Mouse (Mus musculus): ENCODE results near the gene Socs3.

The Socs3 gene

GRCm38 (mm10) chr11:117972656-117973558, 3.1 kb upstream of the Socs3 start:
- no peak for DNase-seq (ENCODE audit: low spot score)

GRCm38 (mm10) chr11:117971646-117972242, 1.9 kb upstream of the Socs3 start:
- DNase-seq (ENCODE audit: low spot score): no peak

- no peak for DNase-seq (ENCODE audit: low spot score)
Observed at GRCm38 (mm10) chr11:117971100-117971499, 1.3 kb upstream of the Socs3 start.

- DNase-seq (ENCODE audit: low spot score): peak; percentile 94
Observed at GRCm38 (mm10) chr11:117969100-117969944, 525 bp downstream of the Socs3 start.

- DNase-seq (ENCODE audit: low spot score): no peak
Observed at GRCm38 (mm10) chr11:117968716-117969099, 1.1 kb downstream of the Socs3 start.

GRCm38 (mm10) chr11:117968016-117968671, 1.7 kb downstream of the Socs3 start:
- no peak for DNase-seq (ENCODE audit: low spot score)

GRCm38 (mm10) chr11:117967249-117968015, 2.4 kb downstream of the Socs3 start:
- no peak for DNase-seq (ENCODE audit: low spot score)

GRCm38 (mm10) chr11:117966506-117967100, 3.2 kb downstream of the Socs3 start:
- no peak for DNase-seq (ENCODE audit: low spot score)

GRCm38 (mm10) chr11:117965561-117965981, 4.3 kb downstream of the Socs3 start:
- no peak for DNase-seq (ENCODE audit: low spot score)

GRCm38 (mm10) chr11:117965052-117965451, 4.8 kb downstream of the Socs3 start:
- no peak for DNase-seq (ENCODE audit: low spot score)

- DNase-seq (ENCODE audit: low spot score): no peak
Observed at GRCm38 (mm10) chr11:117964294-117964693, 5.6 kb downstream of the Socs3 start.

- no peak for DNase-seq (ENCODE audit: low spot score)
Observed at GRCm38 (mm10) chr11:117963872-117964271, 6.0 kb downstream of the Socs3 start.

GRCm38 (mm10) chr11:117963091-117963793, 6.6 kb downstream of the Socs3 start:
- DNase-seq (ENCODE audit: low spot score): peak; percentile 100

- peak; percentile 68 for DNase-seq (ENCODE audit: low spot score)
Observed at GRCm38 (mm10) chr11:117962228-117963067, 7.4 kb downstream of the Socs3 start.

- DNase-seq (ENCODE audit: low spot score): no peak
Observed at GRCm38 (mm10) chr11:117960601-117961000, 9.2 kb downstream of the Socs3 start.

- no peak for DNase-seq (ENCODE audit: low spot score)
Observed at GRCm38 (mm10) chr11:117959741-117960381, 10.0 kb downstream of the Socs3 start.

- DNase-seq (ENCODE audit: low spot score): no peak
Observed at GRCm38 (mm10) chr11:117959166-117959565, 10.7 kb downstream of the Socs3 start.

GRCm38 (mm10) chr11:117958197-117958596, 11.7 kb downstream of the Socs3 start:
- DNase-seq (ENCODE audit: low spot score): peak; percentile 8

GRCm38 (mm10) chr11:117955621-117956020, 14.2 kb downstream of the Socs3 start:
- DNase-seq (ENCODE audit: low spot score): no peak

All from ovary, postnatal 10 days (tissue).